Mouse (Mus musculus): Measurements from ENCODE around the gene Csk.

DNA sequence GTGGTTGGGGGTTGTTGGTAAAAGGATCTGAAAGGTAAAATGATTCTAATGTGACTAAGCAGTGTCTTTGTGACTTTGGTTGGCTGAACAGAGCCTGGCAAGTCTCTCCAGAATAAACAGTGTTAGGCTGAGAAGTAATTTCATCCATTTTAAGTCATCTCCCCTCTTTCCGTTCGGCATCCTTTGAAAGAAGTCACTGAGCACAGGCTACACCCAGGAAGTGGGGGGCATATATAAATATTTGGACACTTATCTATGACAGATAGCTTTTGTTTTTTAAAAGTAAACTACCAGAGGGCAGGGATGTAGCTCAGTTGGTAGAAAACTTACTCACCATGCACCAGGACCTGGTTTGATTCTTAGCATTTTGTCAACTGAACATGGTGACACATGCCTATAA, 35.2 kb upstream of the Csk start:
- TF ChIP-seq POLR2A (IDR thresholded peaks at IDR 0.05; ENCODE audit: borderline replicate concordance, extremely low read depth, low read depth, low read length) = no peak
- no peak for TF ChIP-seq CTCF (IDR thresholded peaks at IDR 0.05; ENCODE audit: insufficient read depth, low read length)

All from lung, adult 2 months (tissue).